Mouse (Mus musculus) CH12F3 (cell line): ENCODE measurements around the gene Gbx2.

Experiments used
- in situ Hi-C: fragments of 300-500 bp; cut with MboI; formaldehyde crosslinking; loops from 2 replicates; pipeline ENCODE4 v1.14.3; 2020; ENCODE audit warnings: low sequenced_read_pairs

Gene Gbx2

DNA sequence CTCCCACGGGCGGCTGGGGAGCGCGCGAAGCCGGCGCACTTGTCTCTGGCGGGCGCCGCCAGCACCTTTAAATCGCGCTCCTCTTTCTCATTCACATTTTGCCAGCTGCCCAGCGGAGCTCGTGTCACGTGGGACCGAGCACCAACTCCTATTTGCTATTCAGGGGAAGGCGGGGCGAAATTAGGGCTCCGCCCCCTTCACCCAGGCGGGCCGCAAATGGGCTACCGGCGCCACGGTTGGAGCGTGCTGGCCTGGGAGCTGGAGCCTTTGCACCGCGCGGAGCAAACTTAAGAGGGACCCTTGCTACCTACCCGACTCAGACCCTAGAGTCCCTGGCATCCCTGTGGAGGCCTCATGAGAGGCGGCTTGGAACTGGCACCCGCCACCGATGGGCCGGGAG is at the start of gene Gbx2:
Gbx2 (minus strand) TSS at position 60 of the 400 bp plus-strand sequence.
- in situ Hi-C loops, result no loop called here

DNA sequence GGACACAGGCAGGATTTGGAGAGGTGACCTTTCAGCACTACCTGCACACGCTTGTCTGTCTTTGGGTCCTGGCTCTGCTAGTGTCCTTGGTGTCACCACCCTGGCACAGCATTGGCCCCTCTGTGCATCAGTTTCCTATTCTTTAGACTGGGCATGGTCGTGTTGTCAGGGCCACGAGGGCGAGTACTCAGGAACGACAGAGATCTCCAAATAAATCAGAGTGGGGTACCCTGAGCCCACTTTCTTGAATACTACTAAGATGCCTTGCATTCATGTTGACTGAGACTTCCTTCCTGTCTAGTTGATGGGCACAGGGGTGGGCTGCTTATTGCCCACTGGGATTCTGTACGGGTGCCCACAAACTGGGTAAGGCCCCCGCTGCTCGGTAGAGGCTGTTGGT is 46.3 kb upstream of the Gbx2 start:
- in situ Hi-C loops, result no loop called here

DNA sequence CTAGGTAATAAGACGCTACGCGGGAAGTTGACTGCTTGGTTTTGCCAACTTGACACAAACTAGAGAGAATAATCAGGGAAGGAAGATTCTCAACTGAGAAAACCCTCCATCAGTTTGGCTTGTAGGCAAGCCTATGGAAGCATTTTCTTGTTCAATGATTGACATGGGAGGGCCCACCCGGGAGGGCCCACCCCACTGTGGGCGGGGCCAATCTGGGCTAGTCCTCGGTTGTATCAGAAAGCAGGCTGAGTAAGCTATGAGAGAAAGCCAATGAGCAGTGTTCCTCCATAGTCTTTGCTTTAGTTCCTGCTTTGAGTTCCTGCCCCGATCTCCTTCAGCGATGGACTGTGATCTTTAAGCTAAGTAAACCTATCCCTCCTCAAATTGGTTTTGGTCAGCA is 45.4 kb upstream of the Gbx2 start:
- in situ Hi-C loops, result no loop called here

- in situ Hi-C loops, result no loop called here
These were observed 43.6 kb upstream of the Gbx2 start for GRCm38 (mm10) chr1:89974541-89974940.

- in situ Hi-C loops, result no loop called here
These were observed 40.9 kb upstream of the Gbx2 start for GRCm38 (mm10) chr1:89971848-89972247.

- in situ Hi-C loops, result no loop called here
These were observed 38.7 kb upstream of the Gbx2 start for GRCm38 (mm10) chr1:89969714-89970110.

GRCm38 (mm10) chr1:89969072-89969713 is 38.2 kb upstream of the Gbx2 start:
- in situ Hi-C loops, result no loop called here

- in situ Hi-C loops, result no loop called here
These were observed 37.3 kb upstream of the Gbx2 start for GRCm38 (mm10) chr1:89968111-89968851.

- in situ Hi-C loops, result no loop called here
These were observed 36.6 kb upstream of the Gbx2 start for GRCm38 (mm10) chr1:89967585-89967984.

- in situ Hi-C loops, result no loop called here
These were observed 33.4 kb upstream of the Gbx2 start for GRCm38 (mm10) chr1:89964426-89964825.

- in situ Hi-C loops, result no loop called here
These were observed 32.3 kb upstream of the Gbx2 start for GRCm38 (mm10) chr1:89963296-89963695.

DNA sequence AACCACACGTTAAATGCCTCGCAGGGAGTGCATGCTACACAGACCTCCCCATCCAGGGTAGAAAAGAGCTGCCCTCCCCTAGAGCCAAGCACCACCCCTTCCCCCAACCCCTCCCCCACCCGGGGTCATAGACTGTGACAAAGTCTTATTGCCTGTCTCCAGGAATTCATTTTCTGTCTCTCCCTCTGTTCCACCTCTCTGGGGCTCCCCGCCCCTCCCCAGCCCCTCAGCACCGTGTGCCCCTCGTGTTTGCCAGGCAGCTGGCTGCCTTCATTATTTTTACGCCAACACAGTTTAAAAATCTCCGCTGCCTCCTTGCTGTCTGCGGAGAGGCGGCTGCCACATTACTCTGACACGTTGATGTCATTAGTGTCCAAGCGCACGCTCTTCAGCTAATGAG is 31.1 kb upstream of the Gbx2 start:
- in situ Hi-C loops, result no loop called here

DNA sequence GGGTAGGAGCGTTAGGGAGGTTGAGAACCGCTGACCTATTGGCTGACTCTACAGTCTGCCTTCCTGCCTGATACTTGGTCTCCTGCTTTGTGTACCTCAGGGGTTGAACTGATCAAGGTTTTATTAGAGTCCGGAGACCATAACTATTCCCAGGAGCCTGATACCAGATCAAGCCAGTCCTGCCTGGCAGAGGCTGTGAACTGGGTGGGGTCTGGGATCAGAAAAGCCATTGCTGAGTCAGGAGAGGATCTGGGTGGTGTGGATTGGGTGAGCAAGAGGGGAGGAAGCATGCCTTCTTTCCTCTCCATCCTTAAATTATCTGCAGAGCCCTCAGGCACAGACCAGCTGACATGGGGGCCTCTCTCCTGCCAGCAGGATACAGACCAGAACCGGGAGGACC is 28.4 kb upstream of the Gbx2 start:
- in situ Hi-C loops, result no loop called here

- in situ Hi-C loops, result no loop called here
These were observed 12.2 kb upstream of the Gbx2 start for GRCm38 (mm10) chr1:89943202-89943601.

GRCm38 (mm10) chr1:89942395-89942976 is 11.5 kb upstream of the Gbx2 start:
- in situ Hi-C loops, result no loop called here

GRCm38 (mm10) chr1:89941701-89942381 is 10.9 kb upstream of the Gbx2 start:
- in situ Hi-C loops, result no loop called here

- in situ Hi-C loops, result no loop called here
These were observed 10.1 kb upstream of the Gbx2 start for GRCm38 (mm10) chr1:89940961-89941524.

DNA sequence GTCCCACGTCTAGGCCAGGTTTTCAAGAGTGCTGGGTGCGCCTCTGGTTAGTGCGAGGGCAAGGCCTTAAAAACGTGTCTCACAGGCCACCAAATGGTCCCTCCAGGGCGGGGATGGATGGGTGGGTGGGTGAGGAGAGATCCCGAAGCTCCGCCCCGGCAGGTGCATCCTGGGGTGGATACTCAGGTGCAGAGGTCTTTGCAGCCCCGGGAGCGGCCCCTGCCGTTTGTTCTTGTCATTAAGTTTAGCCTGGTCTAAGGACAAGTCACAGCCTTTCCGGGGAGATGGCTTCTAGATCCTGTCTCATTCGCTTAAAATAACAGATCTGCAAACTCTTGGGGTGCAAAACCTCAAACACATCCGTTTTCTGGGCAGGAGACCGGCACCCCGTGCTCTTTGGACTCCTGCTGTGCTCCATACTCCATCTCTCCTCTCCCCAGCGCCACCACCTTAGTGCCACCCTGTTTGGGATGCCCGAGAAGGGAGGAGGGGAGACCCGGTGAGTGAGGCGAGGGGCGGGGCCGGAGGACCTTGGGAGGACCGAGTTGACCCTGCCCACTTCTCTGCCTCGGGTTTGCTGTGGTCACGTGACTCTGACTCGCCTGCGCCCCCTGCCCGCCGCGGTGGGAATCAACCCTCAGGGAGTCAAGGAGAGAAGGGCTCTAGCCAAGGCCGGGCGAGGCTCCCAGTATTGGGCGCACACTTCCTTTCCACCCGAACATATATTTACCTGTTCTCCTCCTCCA is 9.2 kb upstream of the Gbx2 start:
- in situ Hi-C loops, result no loop called here

GRCm38 (mm10) chr1:89939596-89939960 is 8.6 kb upstream of the Gbx2 start:
- in situ Hi-C loops, result no loop called here

DNA sequence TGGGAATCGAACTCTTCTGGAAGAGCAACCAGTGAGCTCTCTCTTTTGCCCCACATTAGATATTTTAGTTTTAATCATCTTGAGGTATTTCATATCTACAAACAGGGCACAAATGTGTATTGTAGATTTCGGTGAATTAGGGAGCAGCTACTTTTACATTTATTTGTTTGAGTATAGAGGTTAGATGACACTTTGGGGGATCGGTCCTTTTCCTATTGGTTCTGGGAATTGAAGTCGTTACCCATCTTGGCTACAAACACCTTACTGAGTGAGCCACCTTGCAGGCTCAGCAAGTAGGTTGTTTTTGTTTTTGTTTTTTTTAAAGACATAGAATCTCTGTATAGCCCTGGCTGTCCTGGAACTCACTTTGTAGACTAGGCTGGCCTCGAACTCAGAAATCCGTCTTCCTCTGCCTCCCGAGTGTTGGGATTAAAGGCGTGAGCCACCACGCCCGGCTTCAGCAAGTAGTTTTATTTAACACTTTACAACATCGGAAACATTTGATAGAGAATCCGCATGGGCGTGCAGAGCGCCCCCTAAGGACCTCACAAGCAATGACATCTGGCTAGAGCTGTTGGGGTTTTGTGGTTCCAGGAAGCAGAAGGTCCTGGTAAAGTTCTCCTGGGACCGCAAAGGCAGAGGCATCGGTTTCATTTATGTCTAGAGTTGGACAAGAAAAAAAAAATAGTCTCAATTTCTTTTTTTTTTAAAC is 8.1 kb upstream of the Gbx2 start:
- in situ Hi-C loops, result no loop called here
